Comparison of ENCODE assay signal across 8 mouse cellular contexts in genomic region chr2:180041577-180042255, GRCm38 (mm10). TPM values are rescaled to one million over a fixed set of nuclear protein-coding genes. Genes with fewer than 3 reads are reported as not detected.
A peak's percentile ranks its signal among the peaks of the same experiment; 100 is the strongest.
DNase-seq lines count a peak whose midpoint lies in the region; ATAC-seq and TF ChIP-seq lines count a peak whose summit lies in the region.

No protein-coding gene starts in this region.

- H3K27ac ChIP-seq in forebrain, embryonic 11.5 days (ENCODE audit: low read depth, low read length): peak overlapping the region; percentile 84
- H3K27ac ChIP-seq in limb, embryonic 14.5 days (replicated peaks; ENCODE audit: low read depth, low read length): peak overlapping the region; percentile 90
- H3K27ac ChIP-seq in midbrain, embryonic 13.5 days: peak overlapping the region; percentile 99

- no peaks in the 10 kb centered on the region for H3K27me3 ChIP-seq in Patski
- no peaks in the 10 kb centered on the region for H3K27me3 ChIP-seq in forebrain, embryonic 11.5 days (ENCODE audit: control insufficient read depth, insufficient read depth, low read length)
- H3K27me3 ChIP-seq in limb, embryonic 14.5 days (ENCODE audit: control insufficient read depth, insufficient read depth, low read length): no peaks in the 10 kb centered on the region
- H3K27me3 ChIP-seq in midbrain, embryonic 13.5 days: no peaks in the 10 kb centered on the region

- peaks cover 4% of the 10 kb centered on the region; the same call in 1 of the 2 replicates for H3K4me1 ChIP-seq in forebrain, embryonic 11.5 days (replicated peaks; ENCODE audit: control insufficient read depth, insufficient read depth, low read length)
- H3K4me1 ChIP-seq in limb, embryonic 14.5 days (ENCODE audit: control insufficient read depth, insufficient read depth, low read length): peaks cover 23% of the 10 kb centered on the region
- peaks cover 48% of the 10 kb centered on the region for H3K4me1 ChIP-seq in midbrain, embryonic 13.5 days (replicated peaks)

- peak overlapping the region; percentile 71 for H3K4me2 ChIP-seq in forebrain, embryonic 11.5 days (ENCODE audit: low read depth, low read length, severe bottlenecking)
- peak overlapping the region; percentile 88 for H3K4me2 ChIP-seq in limb, embryonic 14.5 days (replicated peaks; ENCODE audit: low read depth, low read length, severe bottlenecking)
- H3K4me2 ChIP-seq in midbrain, embryonic 13.5 days (replicated peaks): peak overlapping the region; percentile 81

- H3K4me3 ChIP-seq in forebrain, embryonic 11.5 days (ENCODE audit: low read depth, low read length): peak overlapping the region; percentile 98
- H3K4me3 ChIP-seq in limb, embryonic 14.5 days (replicated peaks; ENCODE audit: low read length): peak overlapping the region; percentile 98
- peak overlapping the region; percentile 97 for H3K4me3 ChIP-seq in midbrain, embryonic 13.5 days (replicated peaks)

- ATAC-seq in Patski: peak; percentile 27
- peak; percentile 71 for ATAC-seq in forebrain, embryonic 11.5 days (replicated peaks; ENCODE audit: low FRiP score)
- ATAC-seq in limb, embryonic 14.5 days (ENCODE audit: low FRiP score, low read depth): peak; percentile 32
- ATAC-seq in midbrain, embryonic 13.5 days: peak; percentile 61; the same call in 1 of the 2 replicates

- TF ChIP-seq POLR2A in limb, embryonic 14.5 days (IDR thresholded peaks at IDR 0.05; ENCODE audit: borderline replicate concordance, extremely low read depth, insufficient read depth, insufficient read length): no peak

- H3K36me3 ChIP-seq in forebrain, embryonic 11.5 days (ENCODE audit: control insufficient read depth, insufficient read depth, low read length): peaks cover 15% of the 10 kb centered on the region
- peaks cover 27% of the 10 kb centered on the region for H3K36me3 ChIP-seq in limb, embryonic 14.5 days (ENCODE audit: control insufficient read depth, insufficient read depth, low read length)
- H3K36me3 ChIP-seq in midbrain, embryonic 13.5 days: peaks cover 33% of the 10 kb centered on the region

- no peaks in the 10 kb centered on the region for H3K9me3 ChIP-seq in forebrain, embryonic 11.5 days (ENCODE audit: control insufficient read depth, low read length)
- no peaks in the 10 kb centered on the region for H3K9me3 ChIP-seq in limb, embryonic 14.5 days (ENCODE audit: control insufficient read depth, low read length)
- H3K9me3 ChIP-seq in midbrain, embryonic 13.5 days: no peaks in the 10 kb centered on the region

- H3K9ac ChIP-seq in forebrain, embryonic 11.5 days (ENCODE audit: low read length): peak overlapping the region; percentile 89
- H3K9ac ChIP-seq in limb, embryonic 14.5 days (ENCODE audit: low read depth, low read length, severe bottlenecking): peak overlapping the region; percentile 85
- peak overlapping the region; percentile 96 for H3K9ac ChIP-seq in midbrain, embryonic 13.5 days (replicated peaks)

- no peak for TF ChIP-seq CTCF in Patski (IDR thresholded peaks at IDR 0.05)

- in situ Hi-C loops in Patski (cut with MboI; ENCODE audit: low pct_unique_long_range_greater_than_20kb): loop anchor here (5.0 kb wide), 1 partner anchor 64 kb away; the partner anchor contains the start of gene Taf4

- CTCF ChIA-PET in Patski (lab: Charles Lee): interaction anchor here (1.1 to 2.8 kb wide), 3 partner anchors 9 to 63 kb away, joined by 3 to 8 read pairs (median 4); no protein-coding TSS in a partner anchor

- under 1% methylated on average over 65 of the region's 66 CpGs for WGBS in forebrain, embryonic 11.5 days
- 2% methylated on average over 62 of the region's 66 CpGs for WGBS in limb, embryonic 14.5 days
- under 1% methylated on average over 66 of the region's 66 CpGs for WGBS in midbrain, embryonic 13.5 days

- POLR2A ChIA-PET in Patski (lab: Charles Lee): interaction anchor here (0.6 to 2.1 kb wide), 5 partner anchors 9 to 1802 kb away, joined by 3 to 6 read pairs (median 5); partner anchors contain the start of genes Lsm14b and Taf4

- DNase-seq in gastrocnemius, postnatal 10 days: peak; percentile 55
- no peak for DNase-seq in gastrocnemius, adult 8-10 months (ENCODE audit: low spot score in 2 of 2)
- no peak for DNase-seq in Patski (ENCODE audit: low read depth, low spot score)
- peak; percentile 80 for DNase-seq in forebrain, embryonic 11.5 days (ENCODE audit: low spot score)
- peak; percentile 78 for DNase-seq in induced T-regulatory cell, adult 2 months (ENCODE audit: low read depth)
- DNase-seq in limb, embryonic 14.5 days (ENCODE audit: low spot score): no peak
- DNase-seq in testis, postnatal 14 days (ENCODE audit: low spot score): peak; percentile 53

RNA-seq across cellular contexts. Expression of gene Psma7, which starts 0.5 kb away (rescaled TPM):
- 100 to 1,000 TPM; 169 to 170 TPM for total RNA-seq in gastrocnemius, postnatal 10 days (2021)
- total RNA-seq in gastrocnemius, adult 8-10 months (2022): 100 to 1,000 TPM; 137 to 165 (median 152) TPM
- 316 TPM for polyA plus RNA-seq in Patski (2021)
- 681 and 714 TPM in 2 replicates for polyA plus RNA-seq in forebrain, embryonic 11.5 days (2014; fragmentation: Nextera tagmentation; extraction: Ambion mirVana)
- 259 and 298 TPM in 2 replicates for polyA plus RNA-seq in limb, embryonic 14.5 days (2012; rRNA removed)
- 501 and 620 TPM in 2 replicates for polyA plus RNA-seq in limb, embryonic 14.5 days (2014; fragmentation: Nextera tagmentation; extraction: Ambion mirVana)
- 676 and 705 TPM in 2 replicates for polyA plus RNA-seq in midbrain, embryonic 13.5 days (2015; fragmentation: Nextera tagmentation; extraction: Ambion mirVana)

RNA-seq across cellular contexts. Expression of gene Ss18l1, which starts 0.6 kb away (rescaled TPM):
- total RNA-seq in gastrocnemius, postnatal 10 days (2021): 1 to 10 TPM; 2.8 to 3.6 TPM
- total RNA-seq in gastrocnemius, adult 8-10 months (2022): 1 to 10 TPM; 1.8 to 2.5 (median 2.1) TPM
- polyA plus RNA-seq in Patski (2021): 8.1 TPM
- polyA plus RNA-seq in forebrain, embryonic 11.5 days (2014; fragmentation: Nextera tagmentation; extraction: Ambion mirVana): 16.8 and 17.8 TPM in 2 replicates
- polyA plus RNA-seq in limb, embryonic 14.5 days (2012; rRNA removed): 9.1 and 11.4 TPM in 2 replicates
- polyA plus RNA-seq in limb, embryonic 14.5 days (2014; fragmentation: Nextera tagmentation; extraction: Ambion mirVana): 3.5 and 4.9 TPM in 2 replicates
- polyA plus RNA-seq in midbrain, embryonic 13.5 days (2015; fragmentation: Nextera tagmentation; extraction: Ambion mirVana): 51.2 and 54.8 TPM in 2 replicates

RNA-seq across cellular contexts. Expression of gene Lsm14b, which starts 16.9 kb away (rescaled TPM):
- 10 to 100 TPM; 44.1 to 46.2 TPM for total RNA-seq in gastrocnemius, postnatal 10 days (2021)
- 10 to 100 TPM; 48.2 to 51.7 (median 50.2) TPM for total RNA-seq in gastrocnemius, adult 8-10 months (2022)
- 51.1 TPM for polyA plus RNA-seq in Patski (2021)
- polyA plus RNA-seq in forebrain, embryonic 11.5 days (2014; fragmentation: Nextera tagmentation; extraction: Ambion mirVana): 7.5 and 8.9 TPM in 2 replicates
- polyA plus RNA-seq in limb, embryonic 14.5 days (2012; rRNA removed): 69.1 and 75.6 TPM in 2 replicates
- 7.7 and 7.8 TPM in 2 replicates for polyA plus RNA-seq in limb, embryonic 14.5 days (2014; fragmentation: Nextera tagmentation; extraction: Ambion mirVana)
- 20.9 and 24.8 TPM in 2 replicates for polyA plus RNA-seq in midbrain, embryonic 13.5 days (2015; fragmentation: Nextera tagmentation; extraction: Ambion mirVana)

RNA-seq across cellular contexts. Expression of gene Mtg2, which starts 28.7 kb away (rescaled TPM):
- total RNA-seq in gastrocnemius, postnatal 10 days (2021): 10 to 100 TPM; 10.4 to 12.1 TPM
- 10 to 100 TPM; 14.1 to 17.9 (median 16.3) TPM for total RNA-seq in gastrocnemius, adult 8-10 months (2022)
- 22.4 TPM for polyA plus RNA-seq in Patski (2021)
- polyA plus RNA-seq in forebrain, embryonic 11.5 days (2014; fragmentation: Nextera tagmentation; extraction: Ambion mirVana): 32.3 and 34.8 TPM in 2 replicates
- polyA plus RNA-seq in limb, embryonic 14.5 days (2012; rRNA removed): 28.5 and 29.8 TPM in 2 replicates
- 22.1 and 24.3 TPM in 2 replicates for polyA plus RNA-seq in limb, embryonic 14.5 days (2014; fragmentation: Nextera tagmentation; extraction: Ambion mirVana)
- polyA plus RNA-seq in midbrain, embryonic 13.5 days (2015; fragmentation: Nextera tagmentation; extraction: Ambion mirVana): 37.1 and 37.3 TPM in 2 replicates

Comparison
In these comparisons a context has a peak if more than half of its experiments do, and no peak if none do; other contexts are left out.
1. DNase-seq: peak in gastrocnemius, postnatal 10 days (single experiment), forebrain, embryonic 11.5 days (single experiment), induced T-regulatory cell, adult 2 months (single experiment) and testis, postnatal 14 days (single experiment); none in gastrocnemius, adult 8-10 months (0 of 2), Patski (single experiment) and limb, embryonic 14.5 days (single experiment).
2. Peak in every context shown above with its lines, with median percentiles within 50 percentile points of each other: ATAC-seq, H3K27ac ChIP-seq, H3K4me2 ChIP-seq, H3K4me3 ChIP-seq and H3K9ac ChIP-seq.